Mouse (Mus musculus): ENCODE results near the gene Fam208b. TPM values are rescaled to one million over a fixed set of nuclear protein-coding genes. Genes with fewer than 3 reads are reported as not detected.

Gene Fam208b
- total RNA-seq (2021) (10 to 100 TPM; 12.8 to 13.1 TPM), polyA plus RNA-seq (2012; rRNA removed) (2.5 and 5.4 TPM in 2 replicates)
- long read RNA-seq, partial matches to known transcripts, result 1 of 1 reads
- long read RNA-seq, other reads (novel, unspliced or antisense), result 0 of 1 reads

GRCm38 (mm10) chr13:3610795-3611438 is at the start of gene Fam208b:
Gene Fam208b, minus strand, starts transcription at chr13:3611108.
- peak; percentile 95 to 99 for DNase-seq
- Histone ChIP-seq H3K4me1 (ENCODE audit: control insufficient read depth, insufficient read depth, low read length) (peaks cover 4% of the 10 kb centered on the region), H3K9ac (ENCODE audit: low read depth, low read length) (peak within 1 kb of the TSS; percentile 81), H3K27me3 (ENCODE audit: control insufficient read depth, insufficient read depth, low read length) (0 out of 2 replicates have a peak, but pooled peaks cover 2% of the 10 kb centered on the region), H3K36me3 (ENCODE audit: control insufficient read depth, insufficient read depth, low read length) (no peaks in the 10 kb centered on the region), H3K79me2 (replicated peaks; ENCODE audit: control insufficient read depth, insufficient read depth, low read length) (no peaks in the 10 kb centered on the region), H3K27ac (peak within 1 kb of the TSS; percentile 86), H3K4me3 (peak within 1 kb of the TSS; percentile 82)
- WGBS, result 1% methylated on average over 58 of the region's 58 CpGs
- peak; percentile 88 for TF ChIP-seq POLR2A (IDR thresholded peaks at IDR 0.05; ENCODE audit: insufficient read depth, low read depth, low read length)
- TF ChIP-seq CTCF (IDR thresholded peaks at IDR 0.05), result no peak
- 0 out of 2 replicates have a peak, but pooled peaks have one; percentile 2 for TF ChIP-seq EP300 (IDR thresholded peaks at IDR 0.05; ENCODE audit: insufficient read depth, low read depth, low read length)
- intact Hi-C loops (cut with DNase I), result loop anchor here (2.0 kb wide), 2 partner anchors 24 to 70 kb away; partner anchors contain the start of gene Asb13

- WGBS, result 67% methylated on average over 16 of the region's 16 CpGs
- Histone ChIP-seq H3K79me2 (replicated peaks; ENCODE audit: control insufficient read depth, insufficient read depth, low read length) (no peaks in the 10 kb centered on the region), H3K4me3 (no peak overlapping the region), H3K9ac (ENCODE audit: low read depth, low read length) (no peak overlapping the region), H3K36me3 (ENCODE audit: control insufficient read depth, insufficient read depth, low read length) (no peaks in the 10 kb centered on the region), H3K4me1 (ENCODE audit: control insufficient read depth, insufficient read depth, low read length) (no peaks in the 10 kb centered on the region), H3K27ac (no peak overlapping the region), H3K27me3 (ENCODE audit: control insufficient read depth, insufficient read depth, low read length) (no peaks in the 10 kb centered on the region)
- TF ChIP-seq CTCF (IDR thresholded peaks at IDR 0.05) (no peak), EP300 (IDR thresholded peaks at IDR 0.05; ENCODE audit: insufficient read depth, low read depth, low read length) (no peak), POLR2A (IDR thresholded peaks at IDR 0.05; ENCODE audit: insufficient read depth, low read depth, low read length) (no peak)
- DNase-seq, result no peak
- intact Hi-C loops (cut with DNase I), result no loop called here
Measured at GRCm38 (mm10) chr13:3659163-3660160, 48.6 kb upstream of the Fam208b start.

GRCm38 (mm10) chr13:3654432-3654831 is 43.5 kb upstream of the Fam208b start:
- no peaks in the 10 kb centered on the region for H3K36me3 ChIP-seq (ENCODE audit: control insufficient read depth, insufficient read depth, low read length)
- no peak overlapping the region for H3K4me3 ChIP-seq
- no peak overlapping the region for H3K9ac ChIP-seq (ENCODE audit: low read depth, low read length)
- no peaks in the 10 kb centered on the region for H3K79me2 ChIP-seq (replicated peaks; ENCODE audit: control insufficient read depth, insufficient read depth, low read length)
- no peak for DNase-seq
- H3K27ac ChIP-seq, result no peak overlapping the region
- TF ChIP-seq CTCF (IDR thresholded peaks at IDR 0.05) (no peak), POLR2A (IDR thresholded peaks at IDR 0.05; ENCODE audit: insufficient read depth, low read depth, low read length) (no peak), EP300 (IDR thresholded peaks at IDR 0.05; ENCODE audit: insufficient read depth, low read depth, low read length) (no peak)
- intact Hi-C loops (cut with DNase I), result no loop called here
- no peaks in the 10 kb centered on the region for H3K4me1 ChIP-seq (ENCODE audit: control insufficient read depth, insufficient read depth, low read length)
- WGBS, result 80% methylated on average over 2 of the region's 2 CpGs
- no peaks in the 10 kb centered on the region for H3K27me3 ChIP-seq (ENCODE audit: control insufficient read depth, insufficient read depth, low read length)

- no peak for TF ChIP-seq EP300 (IDR thresholded peaks at IDR 0.05; ENCODE audit: insufficient read depth, low read depth, low read length)
- no peak for TF ChIP-seq POLR2A (IDR thresholded peaks at IDR 0.05; ENCODE audit: insufficient read depth, low read depth, low read length)
- no peak for TF ChIP-seq CTCF (IDR thresholded peaks at IDR 0.05)
- Histone ChIP-seq H3K79me2 (replicated peaks; ENCODE audit: control insufficient read depth, insufficient read depth, low read length) (no peaks in the 10 kb centered on the region), H3K27ac (no peak overlapping the region), H3K4me3 (no peak overlapping the region), H3K9ac (ENCODE audit: low read depth, low read length) (no peak overlapping the region), H3K4me1 (ENCODE audit: control insufficient read depth, insufficient read depth, low read length) (no peaks in the 10 kb centered on the region), H3K27me3 (ENCODE audit: control insufficient read depth, insufficient read depth, low read length) (no peaks in the 10 kb centered on the region), H3K36me3 (ENCODE audit: control insufficient read depth, insufficient read depth, low read length) (no peaks in the 10 kb centered on the region)
- no peak for DNase-seq
- intact Hi-C loops (cut with DNase I), result no loop called here
- 88% methylated on average over 4 of the region's 4 CpGs for WGBS
Measured at GRCm38 (mm10) chr13:3650569-3650968, 39.7 kb upstream of the Fam208b start.

GRCm38 (mm10) chr13:3646566-3646965 is 35.7 kb upstream of the Fam208b start:
- DNase-seq, result no peak
- Histone ChIP-seq H3K36me3 (ENCODE audit: control insufficient read depth, insufficient read depth, low read length) (no peaks in the 10 kb centered on the region), H3K79me2 (replicated peaks; ENCODE audit: control insufficient read depth, insufficient read depth, low read length) (no peaks in the 10 kb centered on the region), H3K27ac (no peak overlapping the region), H3K4me3 (no peak overlapping the region), H3K4me1 (ENCODE audit: control insufficient read depth, insufficient read depth, low read length) (no peaks in the 10 kb centered on the region), H3K27me3 (ENCODE audit: control insufficient read depth, insufficient read depth, low read length) (no peaks in the 10 kb centered on the region), H3K9ac (ENCODE audit: low read depth, low read length) (no peak overlapping the region)
- 88% methylated on average over 7 of the region's 7 CpGs for WGBS
- intact Hi-C loops (cut with DNase I), result no loop called here
- TF ChIP-seq EP300 (IDR thresholded peaks at IDR 0.05; ENCODE audit: insufficient read depth, low read depth, low read length) (no peak), POLR2A (IDR thresholded peaks at IDR 0.05; ENCODE audit: insufficient read depth, low read depth, low read length) (no peak), CTCF (IDR thresholded peaks at IDR 0.05) (no peak)
